Mouse (Mus musculus) MEL (cell line): ENCODE data around the gene Srd5a3. TPM values are rescaled to one million over a fixed set of nuclear protein-coding genes. Genes with fewer than 3 reads are reported as not detected.

Source experiments
- DNase-seq: peaks from one replicate; pipeline ENCODE4 v3.0.0; 2011; ENCODE audit warnings: low read depth, low spot score
- H3K27ac ChIP-seq: 2 replicates; pipeline ENCODE4 v1.5.1; 2012; ENCODE audit warnings: low read depth, mild to moderate bottlenecking, control low read depth, low read length, moderate library complexity; ENCODE audit not compliant: control insufficient read depth
- H3K27me3 ChIP-seq, 2 experiments: fragments of 150-350 bp in 1 of 2; sonication (generic) in 1 of 2; 2 replicates each; pipeline ENCODE4 v1.6.1; 2012; ENCODE audit warnings: low read length in 2 of 2, mild to moderate bottlenecking in 2 of 2, improper control_type of control experiment in 1 of 2, moderate library complexity in 1 of 2; ENCODE audit not compliant: insufficient read depth in 2 of 2, control insufficient read depth in 1 of 2
- H3K36me3 ChIP-seq, 2 experiments: 2 replicates each; pipeline ENCODE4 v1.6.1; 2012 to 2014; ENCODE audit warnings: low read length in 2 of 2, improper control_type of control experiment in 1 of 2, inconsistent platforms in 1 of 2, mild to moderate bottlenecking in 1 of 2; ENCODE audit not compliant: insufficient read depth in 2 of 2, control insufficient read depth in 1 of 2
- H3K4me1 ChIP-seq, 2 experiments: fragments of 150-350 bp in 1 of 2; sonication (generic) in 1 of 2; 2 replicates each; pipeline ENCODE4 v1.6.1; 2012; ENCODE audit warnings: low read length in 2 of 2, improper control_type of control experiment in 1 of 2, mild to moderate bottlenecking in 1 of 2; ENCODE audit not compliant: insufficient read depth in 2 of 2, control insufficient read depth in 1 of 2
- H3K4me3 ChIP-seq, 2 experiments: fragments of 150-350 bp in 1 of 2; sonication (generic) in 1 of 2; 2 replicates each; pipeline ENCODE4 v1.5.1; 2012; ENCODE audit warnings: low read depth in 2 of 2, low read length in 2 of 2, mild to moderate bottlenecking in 2 of 2, moderate library complexity in 2 of 2, control low read depth in 1 of 2, improper control_type of control experiment in 1 of 2; ENCODE audit not compliant: control insufficient read depth in 1 of 2, insufficient read depth in 1 of 2
- H3K79me2 ChIP-seq: 2 replicates; pipeline ENCODE4 v1.6.1; 2012; ENCODE audit warnings: mild to moderate bottlenecking, low read length, moderate library complexity; ENCODE audit not compliant: control insufficient read depth, poor library complexity, insufficient read depth
- H3K9ac ChIP-seq: 2 replicates; pipeline ENCODE4 v1.6.1; 2012; ENCODE audit warnings: low read depth, mild to moderate bottlenecking, control low read depth, low read length, moderate library complexity; ENCODE audit not compliant: control insufficient read depth, poor library complexity, severe bottlenecking
- H3K9me3 ChIP-seq: fragments of 150-350 bp; sonication (generic); replicated peaks from 2 replicates; pipeline ENCODE4 v1.6.1; 2012; ENCODE audit warnings: mild to moderate bottlenecking, low read length, improper control_type of control experiment, moderate library complexity; ENCODE audit not compliant: insufficient read depth
- BHLHE40 ChIP-seq: IDR thresholded peaks from 2 replicates; pipeline ENCODE4 v1.6.1; 2012; ENCODE audit warnings: low read depth, mild to moderate bottlenecking, inconsistent platforms, low read length, improper control_type of control experiment, borderline replicate concordance
- CHD1 ChIP-seq: IDR thresholded peaks from 2 replicates; pipeline ENCODE4 v1.6.1; 2012; ENCODE audit warnings: low read depth, mild to moderate bottlenecking, inconsistent platforms, low read length, improper control_type of control experiment
- CHD2 ChIP-seq: IDR thresholded peaks from 2 replicates; pipeline ENCODE4 v1.6.1; 2011; ENCODE audit warnings: low read length, improper control_type of control experiment
- CTCF ChIP-seq, 3 experiments: IDR thresholded peaks in 2 of 3; conservative IDR thresholded peaks in 1 of 3; 2 replicates each; pipeline ENCODE4 v1.5.1; 2011 to 2012; ENCODE audit warnings: low read length in 3 of 3, low read depth in 2 of 3, mild to moderate bottlenecking in 2 of 3, improper control_type of control experiment in 1 of 3, inconsistent platforms in 1 of 3, mixed read lengths in 1 of 3, moderate library complexity in 1 of 3; ENCODE audit not compliant: control insufficient read depth in 1 of 3, insufficient read depth in 1 of 3, poor library complexity in 1 of 3, severe bottlenecking in 1 of 3
- E2F4 ChIP-seq: IDR thresholded peaks from 2 replicates; pipeline ENCODE4 v1.6.1; 2011; ENCODE audit warnings: low read depth, low read length, improper control_type of control experiment, borderline replicate concordance
- ELF1 ChIP-seq: IDR thresholded peaks from 2 replicates; pipeline ENCODE4 v1.6.1; 2014; ENCODE audit warnings: low read depth, mild to moderate bottlenecking, inconsistent platforms, low read length, improper control_type of control experiment, moderate library complexity
- GABPA ChIP-seq: IDR thresholded peaks from 2 replicates; pipeline ENCODE4 v1.6.1; 2012; ENCODE audit warnings: low read depth, mild to moderate bottlenecking, inconsistent platforms, low read length, improper control_type of control experiment, moderate library complexity
- JUND ChIP-seq: IDR thresholded peaks from 2 replicates; pipeline ENCODE4 v1.6.1; 2011; ENCODE audit warnings: low read depth, mild to moderate bottlenecking, improper control_type of control experiment, low read length
- MAFK ChIP-seq: IDR thresholded peaks from 2 replicates; pipeline ENCODE4 v1.6.1; 2011; ENCODE audit warnings: low read depth, mild to moderate bottlenecking, low read length, improper control_type of control experiment, borderline replicate concordance
- MAZ ChIP-seq: IDR thresholded peaks from 2 replicates; pipeline ENCODE4 v1.6.1; 2012; ENCODE audit warnings: low read depth, mild to moderate bottlenecking, inconsistent platforms, low read length, improper control_type of control experiment
- MEF2A ChIP-seq: IDR thresholded peaks from 2 replicates; pipeline ENCODE4 v1.6.1; 2014; ENCODE audit warnings: low read depth, mild to moderate bottlenecking, inconsistent platforms, low read length, improper control_type of control experiment; ENCODE audit not compliant: poor library complexity, insufficient replicate concordance, severe bottlenecking; ENCODE audit errors: extremely low read depth
- MYB ChIP-seq: IDR thresholded peaks from 2 replicates; pipeline ENCODE4 v1.6.1; 2011; ENCODE audit warnings: mild to moderate bottlenecking, low read depth, low read length, improper control_type of control experiment
- MYC ChIP-seq: IDR thresholded peaks from 2 replicates; pipeline ENCODE4 v1.6.1; 2011; ENCODE audit warnings: low read depth, mild to moderate bottlenecking, low read length, improper control_type of control experiment, moderate library complexity
- NELFE ChIP-seq: IDR thresholded peaks from 2 replicates; pipeline ENCODE4 v1.6.1; 2011; ENCODE audit warnings: low read depth, low read length, improper control_type of control experiment
- NRF1 ChIP-seq: IDR thresholded peaks from 2 replicates; pipeline ENCODE4 v1.6.1; 2014; ENCODE audit warnings: low read depth, mild to moderate bottlenecking, inconsistent platforms, low read length, improper control_type of control experiment, moderate library complexity; ENCODE audit not compliant: poor library complexity, insufficient read depth, severe bottlenecking
- POLR2A ChIP-seq, 2 experiments: IDR thresholded peaks; 2 replicates each; pipeline ENCODE4 v1.6.1; 2011 to 2012; ENCODE audit warnings: low read length in 2 of 2, mild to moderate bottlenecking in 2 of 2, control low read depth in 1 of 2, improper control_type of control experiment in 1 of 2, low read depth in 1 of 2, moderate library complexity in 1 of 2; ENCODE audit not compliant: control insufficient read depth in 1 of 2, insufficient read depth in 1 of 2, poor library complexity in 1 of 2
- POLR2AphosphoS2 ChIP-seq: IDR thresholded peaks from 2 replicates; pipeline ENCODE4 v1.6.1; 2011; ENCODE audit warnings: low read length, improper control_type of control experiment
- POLR2AphosphoS5 ChIP-seq: IDR thresholded peaks from 2 replicates; pipeline ENCODE4 v1.6.1; 2012; ENCODE audit warnings: low read depth, borderline replicate concordance, mild to moderate bottlenecking, inconsistent platforms, low read length, moderate library complexity, mixed read lengths
- RAD21 ChIP-seq: IDR thresholded peaks from 2 replicates; pipeline ENCODE4 v1.6.1; 2011; ENCODE audit warnings: mild to moderate bottlenecking, low read depth, low read length, improper control_type of control experiment
- SIN3A ChIP-seq: IDR thresholded peaks from 2 replicates; pipeline ENCODE4 v1.6.1; 2012; ENCODE audit warnings: low read length, improper control_type of control experiment, inconsistent platforms
- TAL1 ChIP-seq: IDR thresholded peaks from 2 replicates; pipeline ENCODE4 v1.6.1; 2012; ENCODE audit warnings: mild to moderate bottlenecking, inconsistent platforms, low read length, moderate library complexity, mixed read lengths
- TBP ChIP-seq: IDR thresholded peaks from 2 replicates; pipeline ENCODE4 v1.8.0; 2011; ENCODE audit warnings: low read depth, low read length, improper control_type of control experiment
- UBTF ChIP-seq: IDR thresholded peaks from 2 replicates; pipeline ENCODE4 v1.6.1; 2012; ENCODE audit warnings: low read depth, mild to moderate bottlenecking, inconsistent platforms, low read length, improper control_type of control experiment, moderate library complexity, borderline replicate concordance; ENCODE audit not compliant: insufficient read depth
- ZC3H11A ChIP-seq: IDR thresholded peaks from 2 replicates; pipeline ENCODE4 v1.6.1; 2012; ENCODE audit warnings: low read depth, mild to moderate bottlenecking, inconsistent platforms, low read length, improper control_type of control experiment
- ZKSCAN1 ChIP-seq: IDR thresholded peaks from 2 replicates; pipeline ENCODE4 v1.6.1; 2012; ENCODE audit warnings: low read depth, mild to moderate bottlenecking, inconsistent platforms, low read length, improper control_type of control experiment, moderate library complexity
- ZMIZ1 ChIP-seq: IDR thresholded peaks from 2 replicates; pipeline ENCODE4 v1.6.1; 2012; ENCODE audit warnings: low read depth, mild to moderate bottlenecking, inconsistent platforms, low read length, improper control_type of control experiment, moderate library complexity
- polyA plus RNA-seq, 2 experiments: library from polyadenylated mRNA; stranded (reverse) in 1 of 2; unstranded in 1 of 2; fragments of >175 nt in 1 of 2; fragments of >200 nt in 1 of 2; gene quantifications; 2 replicates each; pipeline versions ENCODE4 v1.2.1 to v1.2.4; 2012; ENCODE audit warnings: low replicate concordance in 2 of 2, low read depth in 1 of 2; ENCODE audit not compliant: insufficient read length in 2 of 2, insufficient read depth in 1 of 2, missing spikeins in 1 of 2
- total RNA-seq: library from RNA; depleted of rRNA; stranded (reverse); fragments of 300-350 nt; gene quantifications from 2 replicates; pipeline ENCODE4 v1.2.3, GENCODE M21; 2012

Gene Srd5a3
- total and polyA plus RNA-seq, 3 experiments, result 17.0 to 33.2 TPM; not detected in 1

DNA sequence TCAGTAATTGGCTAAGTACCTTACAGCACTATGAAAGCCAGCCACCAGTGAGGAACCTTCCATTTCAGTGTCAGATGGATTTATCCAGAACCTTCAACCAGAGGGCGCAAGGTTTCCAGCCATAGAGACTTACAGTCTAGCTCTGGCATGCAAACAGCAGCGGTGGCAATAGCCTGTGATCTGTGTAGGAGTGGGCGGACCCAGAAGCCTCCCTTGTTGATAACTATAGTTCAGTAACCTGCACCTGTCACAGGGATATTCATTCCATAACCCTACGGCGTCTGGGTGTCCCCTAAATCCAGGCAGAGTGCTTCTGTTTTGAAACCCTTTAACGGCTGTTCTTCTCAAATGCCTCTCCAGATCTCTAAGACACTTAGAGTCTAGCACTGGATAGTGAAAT is 19.5 kb downstream of the Srd5a3 start:
- Histone ChIP-seq H3K27me3 (no peaks in the 10 kb centered on the region), H3K36me3 (peaks cover 0 to 5% of the 10 kb centered on the region in 2 experiments; a peak in 2 of 4 replicates), H3K4me3 (no peak overlapping the region), H3K9me3 (no peaks in the 10 kb centered on the region), H3K4me1 (peaks cover 4 to 8% of the 10 kb centered on the region in 2 experiments), H3K9ac (no peak overlapping the region), H3K27ac (no peak overlapping the region), H3K79me2 (no peaks in the 10 kb centered on the region)
- no peak for DNase-seq
- TF ChIP-seq POLR2AphosphoS5 (no peak), TBP (no peak), MYC (no peak)

DNA sequence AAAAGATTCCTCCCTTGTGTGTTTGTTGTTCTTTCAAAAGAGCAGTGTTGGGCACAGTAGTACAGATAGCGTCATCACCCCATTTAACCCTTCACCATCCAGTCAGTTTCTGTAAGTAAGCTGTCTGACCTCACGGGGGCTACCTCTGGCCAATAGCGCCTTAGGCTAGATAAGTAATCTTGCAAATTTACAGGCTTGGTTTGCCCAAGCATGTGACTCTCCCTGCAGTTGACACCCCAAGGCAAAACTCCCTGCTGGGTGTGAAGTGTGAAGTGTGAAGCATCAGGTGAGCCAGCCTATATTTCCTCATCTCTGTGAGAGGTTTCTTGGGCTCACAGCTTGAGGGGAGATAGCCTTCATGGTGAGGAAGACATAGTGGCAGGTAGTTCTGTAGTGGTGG is 20.0 kb downstream of the Srd5a3 start:
- H3K36me3 ChIP-seq, result peaks cover 0 to 5% of the 10 kb centered on the region in 2 experiments; a peak in 2 of 4 replicates
- H3K9me3 ChIP-seq, result no peaks in the 10 kb centered on the region
- H3K4me1 ChIP-seq, result peaks cover 4 to 8% of the 10 kb centered on the region in 2 experiments
- TF ChIP-seq POLR2A (IDR thresholded peaks at IDR 0.05; ENCODE audit: control insufficient read depth in 1 of 2, insufficient read depth in 1 of 2, low read depth in 1 of 2, low read length in 2 of 2, poor library complexity in 1 of 2) (no peak), NELFE (no peak)
- H3K9ac ChIP-seq, result no peak overlapping the region
- H3K27ac ChIP-seq, result no peak overlapping the region
- H3K27me3 ChIP-seq, result no peaks in the 10 kb centered on the region
- H3K79me2 ChIP-seq, result no peaks in the 10 kb centered on the region
- DNase-seq, result no peak
- no peak overlapping the region for H3K4me3 ChIP-seq

- H3K27ac ChIP-seq, result no peak overlapping the region
- peaks cover 0 to 5% of the 10 kb centered on the region in 2 experiments; a peak in 2 of 4 replicates for H3K36me3 ChIP-seq
- H3K9me3 ChIP-seq, result no peaks in the 10 kb centered on the region
- peaks cover 4 to 8% of the 10 kb centered on the region in 2 experiments for H3K4me1 ChIP-seq
- no peaks in the 10 kb centered on the region for H3K27me3 ChIP-seq
- H3K9ac ChIP-seq, result no peak overlapping the region
- DNase-seq, result peak; percentile 59
- H3K4me3 ChIP-seq, result no peak overlapping the region
- no peaks in the 10 kb centered on the region for H3K79me2 ChIP-seq
- TF ChIP-seq E2F4, result no peak
- TF ChIP-seq TAL1, result peak; percentile 57
- TF ChIP-seq ZKSCAN1, result no peak
- no peak for TF ChIP-seq JUND
- TF ChIP-seq POLR2AphosphoS2, result no peak
- no peak for TF ChIP-seq ZC3H11A
- TF ChIP-seq CHD2, result no peak
- TF ChIP-seq TBP, result 0 out of 2 replicates have a peak, but pooled peaks have one; percentile 14
- TF ChIP-seq MAFK, result no peak
- no peak for TF ChIP-seq ZMIZ1
- no peak for TF ChIP-seq MYC
- TF ChIP-seq CHD1, result no peak
- TF ChIP-seq MYB, result no peak
- TF ChIP-seq MEF2A, result no peak
- TF ChIP-seq RAD21, result no peak
- TF ChIP-seq ELF1, result no peak
- TF ChIP-seq GABPA, result no peak
- no peak for TF ChIP-seq MAZ
- TF ChIP-seq CTCF (IDR thresholded peaks at IDR 0.05 in 2 of 3, conservative IDR thresholded peaks at IDR 0.05 in 1 of 3; ENCODE audit: control insufficient read depth in 1 of 3, insufficient read depth in 1 of 3, low read depth in 2 of 3, low read length in 3 of 3, poor library complexity in 1 of 3, severe bottlenecking in 1 of 3), result no peak
- TF ChIP-seq SIN3A, result no peak
- TF ChIP-seq NRF1, result no peak
- TF ChIP-seq UBTF, result no peak
- TF ChIP-seq BHLHE40, result no peak
- no peak for TF ChIP-seq POLR2A (IDR thresholded peaks at IDR 0.05; ENCODE audit: control insufficient read depth in 1 of 2, insufficient read depth in 1 of 2, low read depth in 1 of 2, low read length in 2 of 2, poor library complexity in 1 of 2)
Measured at GRCm38 (mm10) chr5:76161491-76161890, 21.4 kb downstream of the Srd5a3 start.
